Mouse (Mus musculus): ENCODE results near the gene Chchd4.
"Not testable (repeated sequence)": the region's sequence is repeated elsewhere in the genome, so short reads cannot be mapped to it uniquely, and the experiment has no call there.

The Chchd4 gene

GRCm38 (mm10) chr6:91473805-91474440 is 577 bp upstream of the Chchd4 start:
- no peak for DNase-seq

DNA sequence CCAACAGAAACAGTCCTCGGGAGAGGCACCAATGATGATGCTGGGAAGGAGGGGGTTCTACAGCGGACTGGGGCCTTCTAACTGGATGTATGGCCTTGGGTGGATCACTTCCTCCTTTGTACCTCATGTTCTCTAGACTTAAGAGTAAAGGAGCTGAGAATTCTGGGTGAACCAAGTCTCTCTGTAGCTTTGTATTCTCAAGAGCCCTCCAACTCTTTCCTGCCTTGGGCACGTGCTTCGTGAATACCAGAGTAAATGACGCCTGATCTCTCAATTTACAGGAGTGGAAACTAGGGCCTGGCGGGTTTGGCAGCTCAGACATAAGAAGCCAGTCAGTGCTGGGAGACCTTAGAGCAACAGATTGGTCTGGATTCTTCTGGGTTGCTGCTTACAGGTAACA is 1.0 kb downstream of the Chchd4 start:
- DNase-seq, result peak; percentile 5

GRCm38 (mm10) chr6:91471427-91471826 is 1.9 kb downstream of the Chchd4 start:
- not testable (repeated sequence) for DNase-seq

DNA sequence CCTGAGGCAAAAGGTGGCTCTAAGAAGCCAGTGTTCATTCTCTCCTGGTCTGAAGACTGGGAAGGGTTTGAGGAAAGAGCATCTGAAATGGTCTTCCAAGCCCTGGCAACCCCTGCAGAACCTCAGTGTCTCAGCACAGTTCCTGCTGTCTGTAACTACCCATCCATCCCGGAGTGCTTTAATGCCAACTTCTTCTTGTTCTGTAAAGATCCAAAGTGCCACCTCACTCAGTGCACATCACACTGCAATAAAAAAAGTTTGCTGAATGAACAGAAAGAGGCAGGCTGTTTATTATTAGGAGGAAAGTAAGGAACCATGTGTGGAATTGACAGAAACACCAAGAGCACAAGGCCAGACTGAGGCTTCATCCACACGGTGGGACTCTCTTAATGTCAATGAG is 2.6 kb downstream of the Chchd4 start:
- no peak for DNase-seq

DNA sequence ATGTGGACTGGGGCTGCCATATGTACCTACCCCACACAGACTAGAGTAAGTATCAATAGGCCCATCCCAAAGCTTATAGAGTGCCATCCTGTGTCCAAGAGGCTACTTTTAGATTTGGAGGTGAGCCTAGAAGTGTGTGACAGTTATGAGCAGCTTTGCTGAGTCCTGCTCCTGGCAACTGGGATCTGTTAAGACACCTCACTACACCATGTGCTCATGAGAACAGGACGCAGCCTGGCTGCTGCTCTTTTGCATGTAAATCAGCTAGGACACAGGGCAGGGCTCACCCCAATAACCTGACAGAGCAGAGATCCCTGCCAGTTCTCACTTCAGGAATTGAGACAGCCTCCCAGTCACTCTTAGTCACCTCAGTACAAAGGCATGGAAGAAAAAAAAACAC is 6.2 kb downstream of the Chchd4 start:
- no peak for DNase-seq

DNA sequence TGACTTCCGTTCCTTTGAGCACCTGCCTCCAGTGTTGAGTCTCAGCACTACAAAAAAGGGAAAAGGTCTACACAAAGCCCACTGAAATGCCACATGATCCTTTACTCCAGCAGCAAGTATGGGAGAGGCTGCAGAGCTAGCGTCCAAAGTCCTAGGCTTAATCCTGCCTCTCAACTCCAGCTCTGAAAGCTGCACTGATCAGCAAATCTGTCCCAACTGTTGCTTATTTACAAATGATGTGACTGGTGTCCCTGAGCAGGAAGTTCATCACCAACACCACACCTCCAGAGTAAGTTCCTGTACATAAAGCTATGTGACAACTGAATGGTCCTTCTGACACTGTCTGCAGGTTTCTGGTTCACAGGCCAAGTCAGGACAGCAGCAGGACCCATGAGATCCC is 7.6 kb downstream of the Chchd4 start:
- DNase-seq, result no peak

GRCm38 (mm10) chr6:91459471-91459870 is 13.9 kb downstream of the Chchd4 start:
- DNase-seq, result peak; percentile 33

DNA sequence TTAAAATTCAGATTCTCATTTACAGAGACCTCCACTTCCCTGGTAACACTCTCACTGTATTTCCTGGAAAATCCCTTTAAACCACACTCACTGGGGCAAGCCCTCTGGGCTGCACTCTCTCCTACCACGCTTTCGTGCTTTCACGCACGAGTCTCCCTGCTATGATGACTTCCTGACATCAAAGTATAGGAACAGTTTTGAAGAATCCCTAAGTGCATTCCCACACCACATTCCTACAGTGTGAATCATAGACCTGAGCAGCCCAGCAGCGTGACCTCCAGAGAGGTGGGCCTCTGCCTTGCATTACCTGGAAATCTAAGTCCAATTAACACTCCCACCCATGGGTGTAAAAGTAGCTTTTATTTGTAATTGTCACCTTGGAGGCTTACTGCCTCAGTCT is 18.8 kb downstream of the Chchd4 start:
- no peak for DNase-seq

- DNase-seq, result no peak
Observed at GRCm38 (mm10) chr6:91452056-91452455, 21.3 kb downstream of the Chchd4 start.

DNA sequence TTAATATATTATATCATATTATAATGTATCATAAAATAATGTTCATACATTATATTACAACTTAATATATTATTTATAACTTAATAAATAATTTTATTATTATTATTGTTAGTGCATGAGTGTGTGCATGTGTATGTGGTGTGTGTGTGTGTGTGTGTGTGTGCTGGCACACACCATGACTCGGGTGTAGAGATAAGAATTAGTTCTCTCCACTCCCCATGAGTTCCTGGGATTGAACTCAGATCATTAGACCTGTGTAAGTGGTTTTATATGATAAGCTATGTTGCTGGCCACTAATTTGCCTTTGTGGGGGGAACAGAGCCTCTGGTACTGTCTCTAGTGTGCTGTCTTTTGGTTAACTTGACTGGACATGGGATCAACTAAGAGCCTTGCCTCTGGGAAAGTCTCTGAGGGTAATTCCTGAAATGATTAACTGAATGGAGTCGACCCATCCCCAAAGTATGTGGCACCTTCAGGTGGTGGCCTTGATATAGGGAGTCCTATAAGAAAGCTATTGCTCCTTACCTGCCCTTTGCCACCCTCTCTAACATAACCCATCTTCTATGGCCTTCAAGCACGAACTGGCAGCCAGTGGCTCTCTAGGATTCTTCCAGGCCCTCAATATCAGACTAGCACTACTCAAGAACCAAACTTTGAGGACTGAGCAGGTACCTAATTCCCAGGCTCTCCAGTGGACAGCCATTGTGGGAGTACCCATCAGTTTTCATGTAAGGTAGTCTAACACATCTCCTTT is 23.7 kb downstream of the Chchd4 start:
- no peak for DNase-seq

DNA sequence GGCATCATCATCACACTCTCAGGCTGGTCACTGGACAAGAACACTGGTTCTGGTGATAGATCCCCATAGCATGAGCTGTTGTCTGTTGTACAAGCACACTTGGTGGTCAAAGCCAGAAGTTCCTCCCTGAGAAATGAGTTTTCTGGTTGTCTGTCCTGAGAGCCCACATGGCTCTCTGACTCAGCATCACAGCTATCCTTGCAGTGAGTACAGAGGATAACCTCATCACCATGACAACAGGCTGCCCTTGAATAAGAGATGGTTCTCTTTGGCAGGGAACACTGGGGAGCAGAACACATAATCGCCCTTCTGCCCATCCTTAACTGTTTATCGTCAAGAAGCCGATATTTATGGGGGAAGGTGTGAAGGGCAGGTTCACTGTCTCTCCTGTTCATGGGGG is 28.0 kb downstream of the Chchd4 start:
- no peak for DNase-seq

- DNase-seq, result no peak
Observed at GRCm38 (mm10) chr6:91441145-91441662, 32.1 kb downstream of the Chchd4 start.

DNA sequence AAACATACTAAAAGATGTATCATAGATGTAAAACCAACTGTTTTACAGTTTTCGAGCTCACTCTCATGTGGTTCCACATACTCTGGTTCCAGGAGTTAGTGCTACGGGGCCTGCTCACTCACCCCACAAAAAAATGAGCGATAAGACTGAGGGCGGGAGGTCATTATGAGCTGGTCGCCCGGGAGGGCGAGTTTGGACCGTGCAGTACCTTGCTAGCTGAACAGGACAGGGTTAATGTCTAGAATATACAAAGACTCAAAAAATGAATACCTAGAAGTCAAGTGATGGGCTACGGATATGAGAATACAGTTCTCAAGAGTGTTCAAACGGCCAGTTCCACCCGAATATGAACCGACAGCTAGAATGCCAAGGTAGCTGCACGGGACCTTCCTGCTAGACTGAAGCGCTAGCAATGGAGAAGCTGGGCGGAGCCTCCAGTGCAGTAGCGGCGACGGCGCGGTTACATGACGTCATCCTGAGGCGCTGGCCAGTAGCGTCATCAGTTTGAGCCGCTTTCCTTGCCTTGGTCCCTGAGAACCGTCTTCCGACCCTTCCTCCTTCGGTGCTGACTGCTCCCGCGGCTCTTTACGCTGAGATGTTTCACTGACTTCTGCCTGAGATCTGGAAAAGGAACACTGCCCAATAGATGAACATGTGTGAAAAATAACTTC is 32.7 kb downstream of the Chchd4 start:
- peak; percentile 97 for DNase-seq

- DNase-seq, result no peak
Observed at GRCm38 (mm10) chr6:91424151-91424550, 49.2 kb downstream of the Chchd4 start.

DNA sequence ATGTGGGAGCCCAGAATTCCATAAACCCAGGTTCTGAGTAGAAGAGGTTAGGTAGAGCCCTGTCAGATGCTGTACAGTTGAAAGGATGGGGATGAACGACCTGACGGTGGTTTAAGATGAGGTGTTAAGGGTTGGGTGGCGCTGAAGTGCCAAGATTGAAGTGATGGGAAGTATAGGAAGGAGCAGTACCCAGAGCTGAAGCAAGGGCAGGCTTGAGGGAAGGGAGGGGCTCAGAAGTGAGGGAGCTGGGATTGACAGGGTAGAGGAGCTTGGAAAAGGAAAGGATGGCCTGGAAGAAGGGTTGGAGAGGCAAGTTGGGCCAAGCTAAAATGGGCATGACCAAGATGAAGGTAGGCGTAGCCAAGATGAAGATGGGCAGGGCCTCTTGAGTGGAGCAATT is 51.7 kb downstream of the Chchd4 start:
- DNase-seq, result no peak

DNA sequence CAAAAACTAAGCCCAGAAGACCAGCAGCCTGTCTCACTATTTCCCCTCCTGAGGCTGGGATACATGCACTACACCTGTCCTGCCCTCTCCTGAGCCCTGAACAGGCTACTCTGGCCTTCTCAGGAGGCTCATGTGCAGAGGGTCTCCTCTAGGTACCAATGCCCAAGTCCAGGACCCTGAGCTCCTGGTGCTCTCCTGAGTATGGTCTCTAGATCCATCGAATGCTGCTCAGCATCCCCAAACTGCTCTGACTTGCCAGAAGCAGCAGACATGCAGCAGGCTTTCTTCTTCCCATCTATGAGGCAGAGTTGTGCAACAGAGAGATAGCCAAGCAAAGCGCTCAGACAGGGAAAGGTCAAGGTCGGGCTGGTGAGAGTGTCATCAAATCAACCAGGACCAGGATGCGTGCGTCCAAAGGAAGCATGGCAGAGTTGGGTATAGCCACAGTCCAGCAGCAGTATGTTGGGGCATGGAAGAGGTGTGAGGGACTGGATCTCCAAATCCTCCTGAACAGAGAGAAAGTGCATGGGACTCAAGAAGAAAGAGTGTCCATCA is 56.0 kb downstream of the Chchd4 start:
- DNase-seq, result no peak

GRCm38 (mm10) chr6:91416146-91416545 is 57.2 kb downstream of the Chchd4 start:
- DNase-seq, result no peak

DNA sequence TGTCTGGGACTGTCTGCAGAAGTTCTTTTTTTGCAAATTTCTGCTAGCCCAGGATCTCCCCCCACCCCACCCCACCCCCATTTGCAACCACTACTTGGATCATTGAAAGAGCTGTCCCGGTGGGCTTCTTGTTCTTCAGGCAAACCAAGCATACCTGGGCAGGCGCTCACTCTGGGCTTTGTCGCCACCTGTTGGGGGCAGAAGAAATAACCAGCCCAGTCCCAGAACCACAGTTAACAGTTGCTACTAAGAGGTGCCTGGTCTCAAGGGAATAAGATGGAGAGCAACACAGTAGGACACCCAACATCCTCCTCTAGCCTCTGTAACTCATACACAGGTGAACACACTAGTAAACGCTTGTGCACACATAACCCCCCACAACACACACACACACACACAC is 58.5 kb downstream of the Chchd4 start:
- peak; percentile 67 for DNase-seq
